Mouse (Mus musculus) CH12.LX (cell line): ENCODE measurements at regions not wholly inside any gene's neighbourhood (a gene's known extent, or its start where the extent isn't known, plus 50 kb on each side); places are given as distances from the start of the nearest gene placed in this dataset.

ENCODE experiments used
- DNase-seq: peaks from one replicate; pipeline ENCODE4 v3.0.0-alpha.2; 2013; ENCODE audit errors: extremely low read depth
- H3K27ac ChIP-seq: 2 replicates; pipeline ENCODE4 v1.5.1; 2012; ENCODE audit warnings: low read depth, mild to moderate bottlenecking, control low read depth, moderate library complexity; ENCODE audit not compliant: insufficient read depth
- H3K27me3 ChIP-seq: replicated peaks from 2 replicates; pipeline ENCODE3; 2012; ENCODE audit warnings: inconsistent platforms
- H3K36me3 ChIP-seq, 2 experiments: replicated peaks in 1 of 2; 2 replicates each; pipeline versions ENCODE3 to v1.6.1; 2012; ENCODE audit warnings: inconsistent platforms in 1 of 2, low read length in 1 of 2, mild to moderate bottlenecking in 1 of 2, mixed read lengths in 1 of 2, moderate library complexity in 1 of 2; ENCODE audit not compliant: control insufficient read depth in 1 of 2, insufficient read depth in 1 of 2
- H3K4me1 ChIP-seq, 2 experiments: 2 replicates each; pipeline ENCODE4 v1.6.1; 2012; ENCODE audit warnings: inconsistent platforms in 1 of 2, moderate library complexity in 1 of 2; ENCODE audit not compliant: insufficient read depth in 2 of 2, control insufficient read depth in 1 of 2
- H3K4me2 ChIP-seq: 2 replicates; pipeline ENCODE4 v1.6.1; 2012; ENCODE audit warnings: low read depth, mild to moderate bottlenecking, control low read depth; ENCODE audit not compliant: poor library complexity, insufficient read depth, severe bottlenecking
- H3K4me3 ChIP-seq, 3 experiments: fragments of 150-350 bp in 1 of 3; sonication (generic) in 1 of 3; replicated peaks in 1 of 3; 2 replicates each; pipeline versions ENCODE3 to v1.5.1; 2011 to 2012; ENCODE audit warnings: low read depth in 2 of 3, low read length in 2 of 3, mild to moderate bottlenecking in 2 of 3, moderate library complexity in 2 of 3, control low read depth in 1 of 3, improper control_type of control experiment in 1 of 3, inconsistent platforms in 1 of 3, mixed read lengths in 1 of 3; ENCODE audit not compliant: poor library complexity in 1 of 3
- H3K79me2 ChIP-seq: replicated peaks from 2 replicates; pipeline ENCODE4 v1.6.1; 2012; ENCODE audit warnings: mild to moderate bottlenecking, moderate library complexity; ENCODE audit not compliant: control insufficient read depth, poor library complexity, insufficient read depth, severe bottlenecking; ENCODE audit errors: extremely low read depth
- H3K9ac ChIP-seq: 2 replicates; pipeline ENCODE4 v1.6.1; 2012; ENCODE audit warnings: low read depth, mild to moderate bottlenecking, control low read depth, moderate library complexity; ENCODE audit not compliant: insufficient read depth
- H3K9me3 ChIP-seq: replicated peaks from 2 replicates; pipeline ENCODE3; 2012; ENCODE audit warnings: low read length, inconsistent platforms, mixed read lengths
- BHLHE40 ChIP-seq: IDR thresholded peaks from 2 replicates; pipeline ENCODE4 v1.6.1; 2011; ENCODE audit warnings: mild to moderate bottlenecking, low read depth, low read length, improper control_type of control experiment
- CHD1 ChIP-seq: IDR thresholded peaks from 2 replicates; pipeline ENCODE4 v1.6.1; 2012; ENCODE audit warnings: low read depth, low read length, improper control_type of control experiment, inconsistent platforms
- CHD2 ChIP-seq: IDR thresholded peaks from 2 replicates; pipeline ENCODE4 v1.6.1; 2011; ENCODE audit warnings: low read length, improper control_type of control experiment
- E2F4 ChIP-seq: IDR thresholded peaks from 2 replicates; pipeline ENCODE4 v1.6.1; 2011; ENCODE audit warnings: low read depth, low read length, improper control_type of control experiment; ENCODE audit not compliant: insufficient replicate concordance
- ELF1 ChIP-seq: IDR thresholded peaks from 2 replicates; pipeline ENCODE4 v1.6.1; 2014; ENCODE audit warnings: low read depth, mild to moderate bottlenecking, inconsistent platforms, low read length, improper control_type of control experiment
- ETS1 ChIP-seq: conservative IDR thresholded peaks from 2 replicates; pipeline ENCODE4 v1.6.1; 2012; ENCODE audit warnings: low read depth, mild to moderate bottlenecking, inconsistent platforms, low read length, improper control_type of control experiment, moderate library complexity
- IRF4 ChIP-seq: IDR thresholded peaks from 2 replicates; pipeline ENCODE4 v1.6.1; 2014; ENCODE audit warnings: low read depth, mild to moderate bottlenecking, inconsistent platforms, low read length, improper control_type of control experiment
- JUN ChIP-seq: IDR thresholded peaks from 2 replicates; pipeline ENCODE4 v1.6.1; 2011; ENCODE audit warnings: low read depth, mild to moderate bottlenecking, low read length, improper control_type of control experiment, moderate library complexity; ENCODE audit not compliant: insufficient read depth
- KAT2A ChIP-seq: IDR thresholded peaks from 2 replicates; pipeline ENCODE4 v1.6.1; 2012; ENCODE audit warnings: low read length, improper control_type of control experiment, inconsistent platforms; ENCODE audit not compliant: insufficient replicate concordance
- MXI1 ChIP-seq: IDR thresholded peaks from 2 replicates; pipeline ENCODE4 v1.6.1; 2011; ENCODE audit warnings: mild to moderate bottlenecking, low read depth, low read length, improper control_type of control experiment
- POLR2AphosphoS2 ChIP-seq: IDR thresholded peaks from 2 replicates; pipeline ENCODE4 v1.6.1; 2011; ENCODE audit warnings: low read depth, low read length, improper control_type of control experiment
- SIN3A ChIP-seq: IDR thresholded peaks from 2 replicates; pipeline ENCODE4 v1.6.1; 2012; ENCODE audit warnings: low read length, improper control_type of control experiment, inconsistent platforms
- SMC3 ChIP-seq: IDR thresholded peaks from 2 replicates; pipeline ENCODE4 v1.6.1; 2011; ENCODE audit warnings: low read depth, low read length, improper control_type of control experiment
- TBP ChIP-seq: conservative IDR thresholded peaks from 2 replicates; pipeline ENCODE4 v1.6.1; 2011; ENCODE audit warnings: low read depth, low read length, improper control_type of control experiment
- ZC3H11A ChIP-seq: IDR thresholded peaks from 2 replicates; pipeline ENCODE4 v1.6.1; 2012; ENCODE audit warnings: low read depth, mild to moderate bottlenecking, inconsistent platforms, low read length, improper control_type of control experiment
- dilution Hi-C: fragments of 300-500 bp; cut with MboI; formaldehyde crosslinking; loops from 2 replicates; pipeline ENCODE4 v1.14.3; 2020; ENCODE audit warnings: low sequenced_read_pairs; ENCODE audit not compliant: extremely low pct_unique_long_range_greater_than_20kb, extremely low pct_ligation_motif_present
- in situ Hi-C: fragments of 300-500 bp; cut with MboI; formaldehyde crosslinking; loops from 3 replicates; pipeline ENCODE4 v1.14.3; 2019; ENCODE audit warnings: low sequenced_read_pairs, low pct_ligation_motif_present, low pct_unique_long_range_greater_than_20kb, mixed read lengths

DNA sequence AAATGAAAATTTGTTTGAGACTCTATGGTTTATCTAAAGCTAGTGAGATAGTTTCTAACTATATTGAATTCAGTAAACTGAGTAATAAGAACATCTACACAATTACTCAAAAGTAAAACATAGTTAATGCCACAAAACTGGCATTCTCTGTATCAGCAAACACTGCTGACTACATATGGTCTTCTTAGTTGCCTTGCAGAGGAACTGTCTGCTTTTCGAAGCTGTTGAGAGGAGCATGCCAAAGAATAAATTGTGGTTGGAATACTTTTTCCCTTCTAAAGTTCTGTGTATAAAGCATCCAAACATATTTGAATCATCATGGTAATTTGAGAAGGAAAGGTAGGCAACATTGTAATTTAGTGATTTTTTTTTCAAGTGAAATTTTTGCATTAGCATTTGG is 993.5 kb upstream of the Gm8797 start:
- DNase-seq, result no peak
- dilution Hi-C loops, result no loop called here
- no peak overlapping the region for H3K4me2 ChIP-seq
- no peaks in the 10 kb centered on the region for H3K79me2 ChIP-seq
- H3K4me3 ChIP-seq, result no peak overlapping the region
- H3K36me3 ChIP-seq, result no peaks in the 10 kb centered on the region
- no peak for TF ChIP-seq ETS1
- no peak for TF ChIP-seq SIN3A
- TF ChIP-seq, all 38 proteins: peak for 0
- H3K27ac ChIP-seq, result no peak overlapping the region
- H3K4me1 ChIP-seq, result no peaks in the 10 kb centered on the region
- no peak overlapping the region for H3K9ac ChIP-seq
- in situ Hi-C loops, result no loop called here
- no peaks in the 10 kb centered on the region for H3K27me3 ChIP-seq
- no peaks in the 10 kb centered on the region for H3K9me3 ChIP-seq

DNA sequence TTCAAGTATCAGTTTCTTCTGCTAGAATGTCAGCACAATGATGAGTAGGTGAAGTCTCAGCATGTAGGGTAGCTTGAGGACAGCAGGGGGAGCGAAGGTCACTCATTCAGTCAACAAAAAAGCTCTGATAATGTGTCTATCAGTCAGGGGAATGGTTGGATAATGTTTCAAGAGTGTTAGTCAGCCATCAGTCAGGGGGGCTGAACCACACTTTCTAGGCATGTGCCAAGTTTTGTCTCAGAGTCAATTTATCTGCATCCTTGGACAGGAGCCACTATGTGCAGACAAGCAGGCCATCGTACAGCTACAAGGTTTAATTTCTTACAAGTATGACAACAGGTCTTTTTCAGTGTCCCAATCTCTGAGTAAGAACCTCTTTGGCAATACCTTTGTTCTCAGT is 987.5 kb upstream of the Gm8797 start:
- H3K9me3 ChIP-seq, result peaks cover 5% of the 10 kb centered on the region
- H3K36me3 ChIP-seq, result no peaks in the 10 kb centered on the region
- TF ChIP-seq BHLHE40 (no peak), JUN (no peak), IRF4 (no peak), CHD1 (no peak), E2F4 (no peak), SMC3 (no peak), ZC3H11A (no peak), MXI1 (no peak), KAT2A (no peak), CHD2 (no peak), ELF1 (no peak)
- TF ChIP-seq, all 38 proteins: peak for 0
- H3K9ac ChIP-seq, result no peak overlapping the region
- in situ Hi-C loops (no loop called here), dilution Hi-C loops (no loop called here)
- H3K27ac ChIP-seq, result no peak overlapping the region
- no peak for DNase-seq
- no peaks in the 10 kb centered on the region for H3K27me3 ChIP-seq
- no peaks in the 10 kb centered on the region for H3K79me2 ChIP-seq
- H3K4me2 ChIP-seq, result no peak overlapping the region
- no peaks in the 10 kb centered on the region for H3K4me1 ChIP-seq
- H3K4me3 ChIP-seq, result no peak overlapping the region

DNA sequence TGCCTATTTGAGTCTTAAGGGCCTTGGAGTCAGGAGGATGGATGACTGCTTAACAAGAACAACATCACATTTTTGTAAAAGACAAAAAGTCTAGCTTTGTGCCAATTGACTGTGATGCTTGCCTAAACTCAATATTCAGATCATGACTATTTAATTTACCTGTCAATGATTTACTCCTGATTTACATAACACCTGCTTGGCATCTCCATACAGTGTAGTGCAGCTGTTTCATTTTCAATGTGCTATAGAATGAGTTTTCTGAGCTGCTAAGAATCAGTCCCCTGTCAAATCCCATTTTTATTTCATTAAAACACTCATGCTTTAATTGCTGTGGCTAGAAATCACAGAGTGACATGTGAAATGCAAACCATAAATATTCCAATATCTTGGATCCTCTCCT is 974.0 kb upstream of the Gm8797 start:
- TF ChIP-seq ZC3H11A (no peak), ETS1 (no peak), SIN3A (no peak), POLR2AphosphoS2 (no peak), TBP (no peak)
- Histone ChIP-seq H3K4me2 (no peak overlapping the region), H3K9me3 (no peaks in the 10 kb centered on the region), H3K9ac (no peak overlapping the region), H3K27me3 (no peaks in the 10 kb centered on the region), H3K4me3 (no peak overlapping the region), H3K27ac (no peak overlapping the region), H3K79me2 (no peaks in the 10 kb centered on the region), H3K36me3 (no peaks in the 10 kb centered on the region), H3K4me1 (no peaks in the 10 kb centered on the region)
- dilution Hi-C loops, result no loop called here
- in situ Hi-C loops, result no loop called here
- DNase-seq, result no peak
